Mouse (Mus musculus) T-helper 2 cell (primary cell): ENCODE data around the gene Mitf.

Experiments used
- in situ Hi-C: fragments of 300-600 bp; cut with MboI, MseI; formaldehyde crosslinking; loops from one replicate; pipeline ENCODE4 v1.15.1; 2025; ENCODE audit warnings: high pct_unique_total_duplicates

Gene Mitf

DNA sequence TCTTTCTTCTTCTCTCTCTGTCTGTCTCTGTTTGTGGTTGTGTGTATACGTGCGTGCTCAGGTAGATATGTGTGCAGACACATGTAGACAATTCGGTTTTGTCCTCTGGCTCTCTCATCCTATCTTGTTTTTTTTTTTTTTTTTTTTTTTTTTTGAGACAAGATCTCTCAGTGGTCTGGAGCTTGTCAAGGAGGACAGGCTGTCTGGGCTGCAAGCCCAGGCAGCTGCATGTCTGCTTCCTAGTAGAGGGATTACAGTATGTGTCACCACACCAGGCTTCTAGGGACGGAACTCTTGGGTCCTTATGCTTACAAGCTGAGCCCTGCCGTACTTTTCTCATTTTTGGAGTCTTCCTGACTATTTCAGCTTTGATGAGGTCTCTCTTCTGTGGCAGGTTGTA is 73.5 kb downstream of the Mitf start:
- in situ Hi-C loops, result no loop called here

- in situ Hi-C loops, result no loop called here
Measured at GRCm38 (mm10) chr6:97881935-97882334, 75.1 kb downstream of the Mitf start.

- in situ Hi-C loops, result no loop called here
Measured at GRCm38 (mm10) chr6:97882931-97883330, 76.1 kb downstream of the Mitf start.

GRCm38 (mm10) chr6:97883496-97883895 is 76.6 kb downstream of the Mitf start:
- in situ Hi-C loops, result no loop called here

GRCm38 (mm10) chr6:97884971-97885370 is 78.1 kb downstream of the Mitf start:
- in situ Hi-C loops, result no loop called here

DNA sequence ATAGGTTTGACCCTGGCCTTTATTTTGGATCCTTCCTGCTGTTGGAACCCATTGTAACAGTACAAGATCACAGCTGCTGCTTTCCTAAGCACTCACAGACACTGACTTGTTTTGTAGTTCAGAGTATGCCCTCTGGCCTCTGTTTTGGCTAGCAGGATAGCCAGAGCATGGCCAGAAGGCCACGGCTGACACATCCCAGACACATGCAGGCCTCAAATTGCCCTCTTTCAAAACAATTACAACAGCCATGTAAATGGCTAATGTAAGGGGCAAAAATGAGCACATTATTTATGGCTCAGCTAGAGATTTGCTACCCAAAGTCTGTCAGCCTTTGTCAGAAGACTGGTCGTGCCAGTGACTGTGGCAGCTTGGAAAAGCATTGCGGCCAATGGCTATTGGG is 78.8 kb downstream of the Mitf start:
- in situ Hi-C loops, result no loop called here

DNA sequence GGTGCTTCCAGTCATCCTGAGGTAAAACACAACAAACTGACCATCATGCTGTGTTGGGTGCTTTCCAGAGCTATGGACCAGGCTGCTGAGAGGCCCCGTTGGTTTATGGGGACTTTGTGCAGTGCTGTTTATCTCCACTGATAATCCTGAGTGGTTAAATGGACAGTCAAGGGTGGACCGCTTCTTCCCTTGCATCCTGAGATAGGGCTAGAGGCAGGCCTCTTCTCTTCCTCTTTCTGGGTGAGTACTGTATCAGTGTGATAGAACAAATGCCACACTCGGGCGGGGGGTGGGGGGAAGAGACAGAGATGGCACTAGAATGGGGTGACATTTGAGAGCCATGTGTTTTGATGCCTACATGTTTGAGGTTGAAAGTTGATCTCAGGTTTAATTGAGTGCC is 81.0 kb downstream of the Mitf start:
- in situ Hi-C loops, result no loop called here

DNA sequence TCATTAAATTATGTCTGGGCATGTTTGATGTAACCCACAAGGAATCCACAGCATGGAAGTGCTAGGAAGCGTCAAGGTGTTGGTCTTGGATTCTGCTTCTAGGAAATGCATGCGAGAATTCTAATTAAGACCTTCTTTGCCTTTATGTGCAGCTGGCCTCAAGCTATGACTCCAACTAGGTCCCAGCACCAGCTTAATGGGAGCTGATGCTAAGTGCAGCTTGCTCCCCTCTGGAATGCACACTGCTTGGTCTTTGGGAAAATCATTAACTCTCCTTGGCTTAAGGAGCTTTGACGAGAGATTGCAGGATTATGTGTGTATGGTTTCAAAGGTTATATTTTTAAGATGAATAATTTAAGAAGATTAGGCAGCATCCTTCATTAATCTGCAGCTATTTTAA is 81.7 kb downstream of the Mitf start:
- in situ Hi-C loops, result no loop called here

DNA sequence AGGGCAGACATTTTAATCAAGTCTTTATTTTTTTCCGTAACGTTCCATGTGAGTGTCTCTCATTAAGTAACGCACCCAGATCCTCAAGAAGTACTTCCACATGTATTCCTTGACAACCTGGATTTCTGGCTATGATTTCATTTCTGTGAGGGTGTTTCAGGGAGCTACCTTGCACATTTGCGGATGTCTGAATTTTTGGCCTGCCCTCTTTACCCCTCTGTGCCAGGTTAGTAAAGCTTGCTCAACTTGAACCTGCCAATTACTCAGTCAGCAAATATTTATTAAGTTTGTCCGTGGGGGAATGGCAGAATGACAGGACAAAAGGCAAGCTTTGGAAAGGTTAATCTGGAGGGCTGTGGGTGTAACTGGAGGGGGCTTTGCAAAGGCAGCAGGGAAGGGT is 86.7 kb downstream of the Mitf start:
- in situ Hi-C loops, result no loop called here

DNA sequence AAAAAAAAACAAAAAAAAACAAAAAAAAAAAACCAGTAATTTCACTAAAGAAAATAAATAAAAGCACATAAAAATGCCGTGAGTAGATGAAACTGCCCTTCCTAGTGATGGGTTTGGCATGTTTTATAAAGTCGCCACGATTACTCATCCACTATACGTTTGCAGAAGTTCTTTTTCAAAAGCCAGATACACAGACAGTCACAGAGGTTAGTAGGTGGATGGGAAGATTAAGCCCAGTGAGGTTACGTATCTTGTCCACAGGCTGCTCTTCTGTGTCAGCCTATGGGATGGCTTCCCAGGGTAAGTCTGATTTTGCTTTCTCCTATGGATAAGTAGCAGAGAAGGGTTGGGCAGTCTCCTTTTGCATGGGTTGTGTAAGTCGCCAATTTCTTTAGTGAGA is 90.3 kb downstream of the Mitf start:
- in situ Hi-C loops, result no loop called here

DNA sequence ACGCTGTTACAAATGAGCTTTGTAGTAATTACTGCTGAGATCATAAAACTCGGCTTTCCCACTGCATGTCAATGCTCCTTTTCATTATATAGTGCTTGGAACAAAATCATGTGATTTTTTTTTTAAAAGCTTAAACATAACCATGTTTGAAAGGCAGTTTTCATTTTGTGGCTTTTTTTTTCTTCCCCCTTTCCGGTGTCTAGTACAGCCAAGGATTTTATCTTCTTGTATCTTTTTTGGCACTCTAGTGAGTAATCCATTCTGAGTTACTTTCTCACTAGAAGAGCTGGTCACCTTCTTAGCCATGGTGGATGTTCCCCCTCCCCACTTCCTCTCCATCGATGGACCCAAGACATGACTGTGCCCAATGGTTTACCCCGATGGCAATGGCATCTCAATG is 91.2 kb downstream of the Mitf start:
- in situ Hi-C loops, result no loop called here

DNA sequence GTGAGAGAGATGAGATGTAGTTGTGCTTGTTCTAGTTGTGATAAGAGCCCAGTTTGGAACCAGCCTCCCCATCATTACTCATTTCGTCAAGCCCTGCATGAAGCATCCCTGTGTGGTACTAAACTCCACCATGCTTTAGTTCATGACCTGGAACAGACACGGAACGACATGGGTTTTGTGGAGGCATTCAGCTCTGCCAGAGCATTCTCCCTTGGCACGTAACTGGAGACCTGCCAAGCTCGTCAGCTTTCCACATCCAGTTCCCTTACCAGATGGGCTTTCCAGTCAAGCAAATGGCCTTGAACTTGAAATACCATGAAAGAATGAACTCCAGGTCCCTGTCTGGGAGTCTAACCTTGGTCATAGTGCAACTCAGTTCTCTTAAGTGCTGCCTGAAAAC is 94.7 kb downstream of the Mitf start:
- in situ Hi-C loops, result loop anchor here (5.0 kb wide), 1 partner anchor 64 kb away; no protein-coding TSS in a partner anchor

DNA sequence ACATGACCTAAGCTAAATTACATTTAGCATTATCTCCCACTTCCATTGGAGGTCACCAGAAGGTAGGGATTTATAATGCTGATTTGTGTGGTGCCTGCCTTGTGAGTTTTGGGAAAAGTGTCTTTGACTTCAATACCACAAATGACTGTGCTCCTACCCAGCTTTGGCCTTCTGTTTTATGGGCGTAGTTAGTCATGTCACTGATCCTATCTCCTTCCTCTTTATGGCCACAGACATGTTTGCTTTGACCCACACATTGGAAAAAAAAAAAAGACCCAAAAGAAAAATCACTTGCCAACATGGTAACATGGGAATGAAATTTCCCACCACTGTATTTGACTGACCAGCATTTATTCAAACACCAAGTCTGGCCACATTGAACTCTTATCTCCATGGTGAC is 95.4 kb downstream of the Mitf start:
- in situ Hi-C loops, result loop anchor here (5.0 kb wide), 1 partner anchor 65 kb away; no protein-coding TSS in a partner anchor

GRCm38 (mm10) chr6:97914768-97915167 is 107.9 kb downstream of the Mitf start:
- in situ Hi-C loops, result no loop called here

GRCm38 (mm10) chr6:97916386-97916903 is 109.6 kb downstream of the Mitf start:
- in situ Hi-C loops, result no loop called here

DNA sequence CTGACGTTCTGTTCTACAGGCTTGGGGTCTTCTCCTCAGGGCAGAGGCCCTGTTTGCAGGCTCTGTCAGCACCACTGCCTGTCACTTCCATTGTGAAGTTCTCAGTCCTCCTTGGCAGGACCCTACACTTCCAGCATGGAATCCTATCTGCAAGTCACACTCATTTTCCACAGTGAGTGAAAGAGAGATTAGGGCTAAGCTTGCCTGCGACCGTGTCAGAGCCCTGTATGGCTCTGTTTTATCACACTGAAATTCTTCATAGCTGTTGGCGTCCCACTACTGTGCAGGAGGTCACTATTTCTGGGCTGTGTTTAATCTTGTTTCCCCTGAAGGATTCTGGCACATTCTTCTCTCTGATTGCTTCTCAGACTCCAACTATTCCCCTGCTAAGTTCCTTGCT is 111.2 kb downstream of the Mitf start:
- in situ Hi-C loops, result no loop called here

GRCm38 (mm10) chr6:97918481-97918880 is 111.6 kb downstream of the Mitf start:
- in situ Hi-C loops, result no loop called here

GRCm38 (mm10) chr6:97919287-97919686 is 112.4 kb downstream of the Mitf start:
- in situ Hi-C loops, result no loop called here

DNA sequence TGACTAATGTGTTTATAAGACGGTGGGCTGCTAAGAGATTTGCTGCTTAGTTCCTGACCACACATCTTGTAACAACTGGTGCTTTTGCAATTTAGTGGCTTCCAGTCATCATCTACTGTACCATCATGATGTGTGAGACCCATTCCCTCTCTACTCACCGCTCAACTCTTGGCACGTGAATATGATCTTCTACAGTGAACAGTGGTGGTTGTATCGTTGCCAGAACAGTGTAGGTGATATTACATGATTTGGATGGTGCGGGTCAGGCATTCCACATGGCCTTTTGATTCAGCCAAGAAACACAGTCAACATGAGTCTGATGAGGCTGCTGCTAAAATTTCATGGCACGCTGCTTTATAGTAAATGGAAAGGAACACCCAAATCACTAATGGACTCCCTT is 114.7 kb downstream of the Mitf start:
- in situ Hi-C loops, result no loop called here

- in situ Hi-C loops, result no loop called here
Measured at GRCm38 (mm10) chr6:97924221-97924620, 117.4 kb downstream of the Mitf start.

DNA sequence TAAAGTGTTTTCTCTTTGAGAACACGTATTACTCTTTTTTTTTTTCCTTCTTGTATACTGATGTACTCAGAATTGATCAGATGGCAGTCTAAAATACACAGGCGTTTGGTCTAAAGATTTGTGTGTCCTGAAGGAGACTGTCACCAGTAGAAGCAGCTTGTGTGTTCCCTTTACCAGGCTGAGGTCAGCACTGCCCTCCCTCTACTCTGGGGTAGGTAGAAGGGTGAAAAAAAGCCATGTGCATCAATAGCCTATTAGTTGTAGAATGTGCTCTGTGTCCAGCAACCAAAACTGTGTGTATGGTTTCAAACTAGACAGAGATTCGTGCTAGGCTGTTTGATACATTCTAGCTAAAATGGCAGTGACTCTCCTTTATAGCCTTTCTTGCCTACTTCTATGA is 122.2 kb downstream of the Mitf start:
- in situ Hi-C loops, result no loop called here

DNA sequence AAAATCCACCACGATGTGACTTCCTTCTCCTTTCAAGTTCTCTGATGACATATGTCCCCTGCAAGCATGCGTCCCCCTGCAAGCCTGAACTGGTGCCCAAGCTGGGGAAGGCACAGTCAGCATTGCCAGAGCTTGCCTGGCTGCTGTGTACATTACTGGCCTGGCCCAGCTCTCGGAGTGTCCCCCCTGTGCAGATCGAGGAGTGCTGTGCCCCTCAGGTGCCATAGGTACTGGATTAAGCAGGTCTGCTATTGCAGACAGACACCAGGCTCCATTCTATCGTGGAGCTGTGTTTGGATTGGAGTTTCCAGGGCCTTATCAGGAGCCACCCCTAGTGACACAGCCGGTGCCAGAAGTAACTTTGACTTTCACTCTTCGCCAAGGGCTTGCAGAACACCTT is 122.6 kb downstream of the Mitf start:
- in situ Hi-C loops, result no loop called here

DNA sequence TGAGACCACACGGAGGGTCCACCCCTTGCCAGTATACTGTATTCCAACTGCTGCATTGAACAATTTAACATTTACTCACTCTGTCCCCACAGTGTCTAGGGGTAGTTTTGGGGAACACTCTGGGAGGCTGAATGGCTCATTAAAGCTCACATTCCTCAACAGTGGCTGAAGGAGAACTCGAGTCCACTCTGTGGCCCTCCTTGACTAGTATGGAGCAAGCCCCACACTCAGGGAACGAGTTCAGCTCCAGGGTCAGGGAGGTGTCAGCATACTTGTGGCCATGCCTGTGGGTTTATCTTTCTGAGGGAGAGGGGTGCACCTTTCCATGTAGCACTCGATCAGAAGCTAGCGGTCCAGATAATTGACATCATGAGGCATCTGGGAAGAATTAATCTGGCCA is 130.3 kb downstream of the Mitf start:
- in situ Hi-C loops, result no loop called here

DNA sequence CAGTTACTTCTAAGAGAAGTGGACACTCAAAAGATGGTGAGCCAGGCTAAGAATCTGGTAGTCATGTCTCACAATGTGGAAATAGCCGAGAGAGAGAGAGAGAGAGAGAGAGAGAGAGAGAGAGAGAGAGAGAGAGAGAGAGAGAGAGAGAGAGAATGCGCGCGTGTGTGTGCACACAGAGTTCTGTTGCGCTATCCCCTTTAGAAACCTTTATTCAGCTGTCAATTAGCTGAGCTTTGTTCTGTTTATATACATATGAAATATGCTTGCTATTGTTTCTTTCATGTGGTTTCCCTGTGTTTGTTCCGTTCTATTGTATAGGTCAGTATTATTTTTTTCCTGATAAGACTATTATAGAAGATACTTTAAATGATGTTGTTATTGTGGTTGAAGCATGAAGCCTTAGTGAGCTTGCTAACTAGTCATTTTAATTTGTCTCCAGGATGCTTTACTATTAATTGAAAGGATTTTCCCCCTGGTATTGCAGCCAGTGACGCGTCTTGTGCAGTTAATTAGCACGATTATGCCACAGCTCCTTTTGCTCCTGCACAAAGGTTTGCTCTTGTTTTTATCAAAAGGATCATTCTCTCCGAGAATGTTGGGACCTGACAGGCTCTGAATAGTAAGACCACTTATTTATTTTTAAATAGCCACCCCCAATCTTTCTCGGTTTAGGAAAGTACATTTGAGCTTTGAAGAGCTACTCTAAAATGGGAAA is 131.2 kb downstream of the Mitf start:
- in situ Hi-C loops, result no loop called here
